Mouse (Mus musculus) frontal cortex, postnatal 36 days (tissue): ENCODE data around the gene Slc25a13.

ENCODE experiments used
- DNase-seq, 2 experiments: peaks; one replicate each; pipeline ENCODE4 v3.0.0; 2022; ENCODE audit warnings: low spot score in 2 of 2

Slc25a13 gene

DNA sequence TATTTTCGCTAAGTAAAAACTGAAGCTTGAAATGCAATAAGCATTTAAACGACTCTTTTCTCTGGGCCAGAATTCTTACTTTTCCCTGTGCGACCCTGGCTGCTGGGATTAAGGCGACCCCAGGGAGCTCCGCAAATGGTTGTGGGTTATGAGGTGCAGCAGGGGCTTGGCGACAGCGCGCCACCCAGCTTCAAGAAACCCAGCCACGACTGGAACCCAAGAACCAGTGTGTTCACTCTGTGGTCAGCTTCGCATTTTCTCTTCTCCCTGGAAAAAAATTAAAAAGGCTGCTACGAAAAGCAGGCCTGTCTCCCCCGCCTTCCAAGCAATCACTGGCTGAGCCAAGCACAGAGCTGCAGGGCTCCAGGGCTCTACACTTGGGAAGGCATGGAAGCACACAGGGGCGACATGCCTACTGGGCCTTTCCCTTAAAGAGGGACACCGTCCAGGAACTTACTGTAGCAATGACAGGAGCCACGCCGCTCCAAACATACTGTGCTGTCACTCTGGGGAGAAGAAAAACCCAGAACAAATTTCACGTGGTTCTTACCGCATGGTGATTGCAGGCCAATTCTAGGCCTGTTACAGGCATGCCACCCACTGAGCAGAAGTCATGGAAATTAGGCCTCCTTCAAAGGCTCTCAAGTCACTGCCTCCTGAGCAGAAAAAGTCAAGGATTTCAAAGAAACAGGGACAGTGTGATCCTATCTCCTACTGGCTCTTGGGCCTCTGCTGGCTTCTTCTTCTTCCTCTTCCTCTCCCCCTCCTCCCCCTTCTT lies 178.0 kb downstream of the Slc25a13 start:
- no peak for DNase-seq

- DNase-seq, result no peak
Measured at GRCm38 (mm10) chr6:6027664-6028063, 189.3 kb downstream of the Slc25a13 start.

- DNase-seq, result no peak
Measured at GRCm38 (mm10) chr6:6023976-6024375, 193.0 kb downstream of the Slc25a13 start.

DNA sequence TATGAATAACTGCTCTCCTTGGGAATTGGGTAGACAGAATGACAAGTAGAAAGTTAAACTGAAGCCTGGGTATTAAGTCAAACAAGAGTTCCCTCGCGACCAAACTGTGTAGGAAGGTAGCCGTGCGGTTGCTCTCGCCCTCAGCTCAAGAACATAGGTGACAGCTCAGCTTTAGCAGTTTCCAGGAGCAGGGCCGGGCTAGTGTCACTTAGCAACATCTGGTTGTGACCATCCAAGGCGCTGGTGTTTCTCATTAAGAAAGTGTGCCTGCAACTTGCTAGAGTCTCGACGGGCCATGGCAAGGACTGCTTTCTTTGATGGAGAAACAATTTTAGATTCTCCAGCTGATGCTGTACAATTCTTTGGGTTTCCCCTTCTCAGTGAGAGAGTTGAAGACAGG lies 200.0 kb downstream of the Slc25a13 start:
- DNase-seq, result no peak

- no peak for DNase-seq
Measured at GRCm38 (mm10) chr6:6015616-6016015, 201.4 kb downstream of the Slc25a13 start.

GRCm38 (mm10) chr6:6011364-6011763 lies 205.6 kb downstream of the Slc25a13 start:
- DNase-seq, result no peak

GRCm38 (mm10) chr6:6005762-6006431 lies 211.1 kb downstream of the Slc25a13 start:
- peak; percentile 74 to 76 for DNase-seq

- DNase-seq, result no peak
Measured at GRCm38 (mm10) chr6:6004756-6005485, 212.1 kb downstream of the Slc25a13 start.

DNA sequence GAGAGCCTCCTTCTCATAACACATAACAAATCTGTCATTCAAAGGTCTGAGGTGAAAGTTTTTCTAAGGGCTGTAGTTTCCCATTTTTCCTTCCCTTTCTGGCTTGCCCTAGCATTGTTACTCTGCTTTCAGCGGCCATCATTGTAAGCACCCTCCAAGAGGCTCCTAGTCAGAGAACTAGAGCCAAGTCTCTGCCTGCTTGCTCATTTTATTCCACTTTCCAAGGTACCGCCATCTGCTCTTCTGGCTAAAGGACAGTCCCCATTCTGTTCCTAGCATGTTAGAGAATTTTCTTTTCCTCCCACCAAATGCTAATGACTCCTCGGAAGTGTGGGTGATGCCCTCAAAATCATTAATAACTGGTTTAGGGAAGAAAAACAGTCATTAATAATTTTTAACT lies 214.9 kb downstream of the Slc25a13 start:
- DNase-seq, result no peak

- DNase-seq, result no peak
Measured at GRCm38 (mm10) chr6:5997535-5997934, 219.4 kb downstream of the Slc25a13 start.

DNA sequence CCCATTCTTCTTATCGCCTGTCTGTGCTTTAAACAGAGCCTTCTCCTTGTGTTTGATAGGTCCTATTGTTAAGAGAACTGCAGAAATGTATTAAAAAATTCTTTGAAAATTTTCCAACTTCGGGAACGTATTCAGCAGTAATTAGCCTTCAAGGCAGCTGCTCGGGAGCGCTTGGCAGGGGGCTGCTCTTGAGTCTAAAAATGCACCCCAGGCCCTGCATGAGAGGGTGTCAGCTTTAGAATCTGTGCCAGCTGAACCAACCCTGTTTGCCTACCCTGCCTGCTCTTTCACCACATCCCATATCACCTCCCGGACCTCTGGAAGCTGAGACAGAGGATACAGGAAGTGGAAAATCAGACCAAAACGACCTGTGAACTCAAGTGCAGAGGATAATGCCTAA lies 223.9 kb downstream of the Slc25a13 start:
- DNase-seq, result no peak

DNA sequence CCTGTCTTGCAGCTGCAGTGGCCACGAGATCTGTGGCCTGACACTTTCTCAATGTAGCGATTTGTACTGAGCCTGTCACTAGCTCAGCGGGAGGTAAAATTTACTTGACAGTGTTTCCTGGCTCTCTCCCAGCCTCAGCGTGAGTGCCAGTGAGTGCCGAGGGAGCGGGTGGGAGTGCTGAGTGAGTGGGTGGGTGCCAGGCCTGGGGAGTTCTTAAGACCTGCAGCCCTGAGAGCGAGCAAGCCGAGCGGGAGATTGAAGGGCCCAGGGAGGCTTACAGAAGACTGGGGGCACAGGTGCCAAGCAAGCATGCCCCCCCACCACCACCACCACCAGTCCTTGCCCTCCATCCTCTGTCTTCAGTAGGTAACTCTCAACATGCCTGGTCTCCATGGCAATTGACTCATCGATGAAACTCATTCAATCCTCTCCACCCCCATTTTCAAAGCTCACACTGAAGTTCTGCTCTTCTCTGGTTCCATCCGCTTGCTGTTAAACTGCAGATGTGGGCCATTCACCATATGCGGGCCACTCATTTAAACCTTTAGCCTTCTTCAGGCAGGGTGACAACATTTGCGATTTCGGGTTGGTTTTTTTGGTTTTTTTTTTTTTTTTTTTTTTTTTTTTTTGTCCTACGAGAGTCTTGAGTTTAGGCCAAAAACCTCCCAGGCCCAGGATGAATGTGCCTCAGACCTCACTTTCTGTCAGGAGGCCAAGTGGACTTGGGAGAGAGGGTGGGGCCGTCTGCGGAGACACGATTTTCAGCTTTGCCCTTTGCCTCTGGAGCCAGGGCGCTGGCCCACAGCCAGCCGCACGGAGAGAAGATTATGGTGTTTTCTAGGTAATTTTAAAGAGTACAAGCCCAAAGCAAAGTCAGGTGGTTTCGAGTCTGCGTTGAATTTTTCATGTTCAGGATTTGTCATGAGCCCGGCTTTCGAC lies 224.9 kb downstream of the Slc25a13 start:
- peak; percentile 64 to 79 for DNase-seq

- no peak for DNase-seq
Measured at GRCm38 (mm10) chr6:5991243-5991642, 225.7 kb downstream of the Slc25a13 start.
